Mouse (Mus musculus): ENCODE data around the gene Bcam.

The Bcam gene

GRCm38 (mm10) chr7:19785874-19786458 is 15.2 kb upstream of the Bcam start:
- DNase-seq (ENCODE audit: low spot score), result no peak

- no peak for DNase-seq (ENCODE audit: low spot score)
Observed at GRCm38 (mm10) chr7:19784764-19785535, 14.1 kb upstream of the Bcam start.

DNA sequence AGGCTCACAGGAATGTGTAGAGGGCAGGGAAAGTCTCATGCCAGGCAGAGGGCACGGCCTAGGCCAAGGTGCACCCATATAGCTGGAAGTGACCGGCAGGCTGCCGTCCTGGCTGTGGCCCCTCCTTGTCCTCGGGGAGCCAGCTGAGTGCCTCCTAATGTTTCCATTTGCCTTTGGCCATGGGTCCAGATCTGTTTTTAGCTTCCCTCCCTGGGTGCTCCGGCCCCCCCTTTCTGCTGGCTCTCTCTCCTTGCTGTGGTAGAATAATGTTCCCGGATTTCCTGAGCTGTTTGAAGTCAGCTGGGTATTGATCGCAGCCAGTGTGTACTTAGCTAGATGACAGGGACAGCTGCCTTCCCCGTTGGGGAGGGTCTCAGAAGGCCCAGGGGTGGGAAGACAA is 12.8 kb upstream of the Bcam start:
- no peak for DNase-seq (ENCODE audit: low spot score)

DNA sequence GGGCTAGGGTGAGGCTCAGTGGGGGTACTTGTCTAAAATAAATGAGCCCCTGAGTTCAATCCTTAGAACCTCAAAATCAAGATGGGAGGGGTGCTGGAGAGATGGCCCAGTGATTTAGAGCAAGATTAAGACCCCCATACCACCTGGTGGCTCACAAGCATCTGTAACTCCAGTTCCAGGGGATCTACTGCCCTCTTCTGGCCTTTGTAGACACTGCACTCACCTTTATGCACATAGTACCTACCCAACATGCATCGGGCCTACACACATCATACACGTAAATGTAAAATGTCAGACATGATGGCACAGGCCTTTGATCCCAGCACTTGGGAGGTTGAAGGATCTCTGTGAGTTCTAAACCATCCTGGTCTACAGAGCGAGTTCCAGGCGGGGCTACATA is 11.8 kb upstream of the Bcam start:
- DNase-seq (ENCODE audit: low spot score), result no peak

GRCm38 (mm10) chr7:19781741-19782140 is 10.9 kb upstream of the Bcam start:
- DNase-seq (ENCODE audit: low spot score), result no peak

DNA sequence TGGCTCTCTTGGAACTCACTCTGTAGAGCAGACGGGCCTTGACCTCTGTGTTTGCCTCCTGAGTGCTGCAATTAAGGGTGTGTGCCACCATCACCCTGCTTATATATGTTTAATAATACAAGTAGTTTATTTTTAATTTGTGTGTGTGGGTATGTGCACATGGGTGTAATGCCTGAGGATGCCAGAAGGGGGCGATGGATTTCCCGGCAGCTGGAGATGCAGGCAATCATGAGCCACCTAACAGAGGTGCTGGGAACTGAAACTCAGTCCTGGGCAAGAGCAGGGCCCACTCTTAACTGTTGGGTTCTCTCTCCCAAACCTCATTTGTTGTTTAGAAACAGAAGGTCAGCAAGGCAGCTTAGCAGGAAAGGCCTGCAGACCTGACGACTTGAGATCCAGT is 9.1 kb upstream of the Bcam start:
- DNase-seq (ENCODE audit: low spot score), result no peak

DNA sequence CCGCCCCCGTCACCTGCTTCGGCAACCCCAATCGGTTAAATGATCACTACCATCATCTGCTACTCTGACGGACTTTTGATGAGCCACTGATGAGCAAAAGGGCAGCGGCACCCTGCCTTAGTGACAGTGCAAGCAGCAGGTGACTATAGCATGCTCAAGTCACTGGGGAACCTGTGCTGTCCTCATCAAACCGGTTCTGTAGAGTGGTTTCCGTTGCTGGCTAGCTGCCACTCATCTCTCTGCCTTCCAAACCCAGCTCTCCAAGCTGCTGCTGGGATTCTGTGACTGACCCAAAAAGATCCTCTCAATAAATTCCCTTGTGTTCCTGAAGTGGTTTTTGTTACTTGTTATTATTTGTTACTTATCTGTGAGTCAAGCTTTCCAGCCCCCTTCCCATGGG is 7.8 kb upstream of the Bcam start:
- no peak for DNase-seq (ENCODE audit: low spot score)

DNA sequence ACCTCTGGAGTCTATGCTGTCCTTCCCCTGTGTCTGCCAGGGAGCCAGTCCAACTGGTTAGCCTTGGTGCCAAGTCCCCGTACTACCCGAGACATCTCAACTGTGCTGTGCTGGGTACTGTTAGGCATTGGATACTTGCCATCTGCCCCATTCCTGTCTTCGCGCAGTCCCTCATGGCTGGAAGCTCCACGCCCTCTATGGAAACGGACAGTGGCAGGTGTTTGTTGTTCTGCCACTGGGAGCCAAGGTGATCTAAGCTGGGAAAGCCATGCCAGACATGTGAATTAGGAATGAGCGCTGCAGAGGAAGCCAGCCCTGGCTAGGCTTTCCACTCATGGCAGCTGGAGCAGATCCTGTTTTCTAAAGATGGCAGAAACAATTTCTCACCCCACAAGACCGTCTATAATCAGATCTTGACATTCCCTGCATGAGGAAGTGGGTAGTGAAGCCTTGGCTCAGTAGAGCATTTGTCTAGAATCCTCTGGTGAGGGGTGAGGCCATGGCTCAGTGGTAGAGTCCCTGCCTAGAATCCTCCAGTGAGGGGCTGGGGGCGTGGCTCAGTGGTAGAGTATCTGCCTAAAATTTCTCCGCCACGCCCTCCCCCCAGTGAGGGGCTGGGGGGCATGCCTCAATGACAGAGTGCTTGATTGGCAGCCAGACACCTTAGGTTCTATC is 6.4 kb upstream of the Bcam start:
- no peak for DNase-seq (ENCODE audit: low spot score)

DNA sequence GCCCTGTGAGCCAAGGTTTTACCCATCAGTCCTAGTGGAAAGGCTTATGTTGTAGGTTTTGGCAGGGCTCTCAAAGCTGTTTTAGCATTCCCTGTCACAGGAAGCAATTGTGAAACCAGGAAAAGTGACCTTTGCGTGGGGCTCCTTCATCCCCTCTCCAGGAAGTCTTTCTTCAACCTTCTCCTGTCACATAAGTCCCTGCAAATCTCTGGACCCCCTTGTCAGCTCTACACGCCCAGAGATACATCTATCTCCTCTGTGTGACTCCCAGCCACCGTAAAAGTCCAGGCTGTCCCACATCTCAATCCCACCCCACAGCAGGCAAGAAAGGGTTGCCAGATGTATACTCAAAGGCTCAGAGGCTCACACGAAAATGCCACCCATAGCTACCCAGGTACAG is 866 bp upstream of the Bcam start:
- no peak for DNase-seq (ENCODE audit: low spot score)

DNA sequence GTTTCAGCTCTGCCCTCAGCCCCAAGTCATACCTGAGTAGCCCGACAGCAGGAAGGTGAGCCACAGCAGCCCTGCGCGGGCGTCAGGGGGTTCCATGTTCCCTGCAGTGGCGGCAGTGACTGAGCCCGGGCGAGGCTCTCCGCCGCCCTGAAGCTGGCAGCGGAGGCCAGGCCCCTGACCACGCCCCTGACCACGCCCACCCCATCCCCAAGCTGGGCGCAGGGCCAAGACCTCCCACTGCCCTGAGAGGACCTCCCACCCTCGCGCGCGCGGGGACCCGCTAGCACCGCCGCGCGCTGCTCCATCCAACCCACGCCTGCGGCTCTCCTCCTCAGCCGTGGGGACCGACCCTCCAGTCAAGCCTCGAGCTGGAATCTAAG is 451 bp downstream of the Bcam start:
- DNase-seq (ENCODE audit: low spot score), result peak; percentile 25

DNA sequence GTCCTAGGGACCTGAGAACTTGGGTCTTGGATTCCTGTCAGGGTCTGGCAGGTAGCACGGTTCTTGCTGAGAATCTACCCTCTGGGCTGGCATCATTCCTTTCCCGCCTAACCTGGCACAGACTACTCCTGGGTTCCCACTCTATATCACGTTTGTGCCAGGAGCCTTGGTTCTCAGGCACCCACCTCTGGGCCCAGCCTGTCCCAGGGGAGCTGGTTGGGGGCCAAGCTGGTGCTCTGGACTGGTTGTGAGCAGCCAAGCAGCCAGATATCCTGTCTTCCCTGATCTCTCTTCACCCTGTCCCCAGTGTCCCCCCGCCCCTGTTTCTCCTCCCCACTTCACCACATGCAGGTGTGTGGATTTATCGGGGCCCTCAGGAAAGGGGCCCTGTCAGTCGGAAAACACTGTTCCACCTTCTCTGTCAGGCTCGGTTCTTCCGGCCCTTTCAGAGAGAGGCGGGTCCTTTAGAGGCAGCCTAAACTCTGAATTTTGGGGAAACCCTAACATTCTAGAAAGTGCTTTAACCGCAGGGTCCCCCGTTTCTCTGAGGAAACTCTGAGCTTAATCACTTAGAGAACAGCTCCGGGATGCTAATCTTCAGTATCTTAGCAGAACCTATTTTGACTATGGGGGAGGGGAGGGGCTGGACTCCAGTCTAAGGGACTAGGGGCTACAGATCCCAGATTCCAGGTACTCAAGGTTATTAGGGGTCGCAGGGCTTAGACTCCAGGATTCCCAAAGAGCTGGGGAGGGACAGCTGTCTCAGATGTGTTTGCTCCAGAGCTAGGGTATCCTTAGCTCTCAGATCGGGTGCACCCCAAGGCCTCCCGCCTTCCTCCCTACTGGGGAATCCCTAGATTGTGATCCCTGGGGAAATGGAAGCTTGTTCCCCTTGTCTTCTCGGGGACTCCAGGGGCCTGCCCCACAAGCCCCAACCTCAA is 1.1 kb downstream of the Bcam start:
- no peak for DNase-seq (ENCODE audit: low spot score)

- no peak for DNase-seq (ENCODE audit: low spot score)
Observed at GRCm38 (mm10) chr7:19769001-19769400, 1.8 kb downstream of the Bcam start.

DNA sequence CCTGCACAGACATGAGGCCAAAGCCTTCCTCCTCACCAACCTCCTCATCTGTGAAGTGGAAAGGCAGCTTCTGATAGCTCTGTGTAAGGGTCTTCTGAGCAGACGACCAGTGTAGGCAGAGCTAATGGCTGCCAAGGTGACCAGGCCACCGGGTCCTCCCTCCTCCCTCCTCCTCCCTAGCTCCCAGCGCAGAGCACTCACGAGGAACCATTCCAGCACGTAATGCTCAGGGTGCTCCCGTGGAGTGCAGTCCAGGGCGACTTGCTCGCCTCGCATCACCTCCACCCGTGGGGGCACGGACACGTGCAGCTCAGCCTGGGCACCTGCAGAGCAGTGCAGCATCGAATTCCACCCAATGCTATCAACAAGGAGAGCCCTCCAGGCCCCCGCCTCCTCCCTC is 2.6 kb downstream of the Bcam start:
- DNase-seq (ENCODE audit: low spot score), result no peak

DNA sequence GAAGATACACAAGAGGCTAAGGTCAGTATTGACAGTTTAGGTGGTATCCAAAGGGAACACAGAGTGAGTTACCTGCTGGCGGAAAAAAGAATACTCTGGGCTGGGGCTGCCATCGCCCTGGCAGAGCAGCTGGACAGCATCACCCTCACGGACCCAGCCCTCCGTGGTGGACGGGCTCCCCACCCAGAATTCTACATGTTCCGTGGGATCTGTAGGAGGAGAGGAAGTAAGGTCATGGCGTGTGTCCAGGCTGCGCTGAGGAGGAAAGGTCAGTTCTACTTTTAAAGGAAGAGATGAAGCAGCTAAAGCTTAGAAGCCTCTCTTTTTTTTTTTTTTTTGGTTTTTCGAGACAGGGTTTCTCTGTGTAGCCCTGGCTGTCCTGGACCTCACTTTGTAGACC is 6.2 kb downstream of the Bcam start:
- no peak for DNase-seq (ENCODE audit: low spot score)

GRCm38 (mm10) chr7:19763829-19764477 is 6.9 kb downstream of the Bcam start:
- no peak for DNase-seq (ENCODE audit: low spot score)

- DNase-seq (ENCODE audit: low spot score), result no peak
Observed at GRCm38 (mm10) chr7:19762283-19762682, 8.5 kb downstream of the Bcam start.

DNA sequence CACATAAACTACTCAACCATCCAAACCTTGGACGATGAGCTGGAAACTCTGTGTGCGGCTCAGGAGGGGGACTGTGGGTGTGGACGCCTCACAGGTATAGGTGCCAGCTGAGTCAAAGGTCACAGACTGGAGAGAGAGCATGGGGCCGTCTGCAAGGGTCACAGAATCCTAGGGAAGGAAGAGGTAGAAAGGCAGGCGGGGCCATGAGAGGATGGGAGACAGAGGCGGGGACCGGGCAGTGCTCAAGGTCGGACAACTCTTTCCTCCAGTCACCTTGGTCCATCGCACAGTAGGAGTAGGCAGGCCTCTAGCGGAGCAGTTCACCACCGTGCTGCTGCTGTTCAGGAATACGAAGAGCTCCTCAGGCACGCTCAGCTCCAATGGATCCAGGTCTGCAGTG is 10.8 kb downstream of the Bcam start:
- DNase-seq (ENCODE audit: low spot score), result no peak

DNA sequence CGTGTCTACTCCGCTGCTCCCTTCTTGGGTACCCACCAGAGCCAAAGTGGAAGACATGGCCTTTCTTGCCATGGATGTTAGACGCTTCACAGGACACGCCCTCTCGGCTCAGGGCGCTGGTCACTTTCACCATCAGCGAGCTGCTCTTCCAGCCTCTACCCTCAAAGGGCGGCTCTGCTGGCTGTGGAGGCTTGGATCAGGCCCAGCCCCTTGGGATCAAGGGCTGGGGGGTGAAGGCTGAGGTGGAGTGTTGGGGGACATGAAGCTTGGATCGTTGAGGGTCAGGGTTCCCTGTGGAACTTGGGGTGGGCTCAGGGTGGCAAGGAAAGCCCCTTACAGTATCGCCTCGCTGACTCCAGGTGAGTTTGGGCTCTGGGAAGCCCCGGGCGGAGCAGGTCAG is 12.2 kb downstream of the Bcam start:
- DNase-seq (ENCODE audit: low spot score), result no peak

GRCm38 (mm10) chr7:19755851-19756786 is 14.7 kb downstream of the Bcam start:
- no peak for DNase-seq (ENCODE audit: low spot score)

GRCm38 (mm10) chr7:19755008-19755407 is 15.8 kb downstream of the Bcam start:
- DNase-seq (ENCODE audit: low spot score), result no peak

DNA sequence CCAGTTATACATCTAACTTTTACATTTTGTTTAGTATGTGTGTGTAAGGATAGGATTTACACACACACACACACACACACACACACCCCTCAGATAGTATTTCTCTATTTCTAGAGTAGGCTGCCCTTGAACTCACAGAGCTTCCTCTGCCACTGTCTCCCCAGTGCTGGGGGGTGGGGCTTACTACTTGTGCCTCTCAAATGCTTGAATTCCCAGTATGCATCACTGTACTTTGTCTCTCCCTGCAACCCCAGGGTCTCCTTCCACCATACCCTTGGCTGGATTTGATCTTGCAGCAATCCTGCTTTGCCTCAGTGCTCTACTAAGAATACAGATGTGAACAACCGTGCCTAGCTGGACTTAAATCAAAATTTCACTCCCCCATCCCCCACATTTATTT is 16.8 kb downstream of the Bcam start:
- DNase-seq (ENCODE audit: low spot score), result no peak
